Mouse (Mus musculus) thymus, postnatal 14 days (tissue): ENCODE results near the gene Cox5a.

ENCODE experiments used
- DNase-seq: peaks from one replicate; pipeline ENCODE4 v3.0.0; 2021

Cox5a gene

GRCm38 (mm10) chr9:57521056-57521911, at the start of gene Cox5a:
Gene Cox5a (plus strand): TSS chr9:57521274.
- DNase-seq, result peak; percentile 92

GRCm38 (mm10) chr9:57485774-57486173, 35.3 kb upstream of the Cox5a start:
- DNase-seq, result peak; percentile 85

- no peak for DNase-seq
These were observed 33.3 kb upstream of the Cox5a start for GRCm38 (mm10) chr9:57487807-57488206.

- no peak for DNase-seq
These were observed 27.5 kb upstream of the Cox5a start for GRCm38 (mm10) chr9:57493532-57493931.

- DNase-seq, result no peak
These were observed 26.1 kb upstream of the Cox5a start for GRCm38 (mm10) chr9:57494970-57495369.

GRCm38 (mm10) chr9:57497236-57497635, 23.8 kb upstream of the Cox5a start:
- no peak for DNase-seq

GRCm38 (mm10) chr9:57498536-57498935, 22.5 kb upstream of the Cox5a start:
- no peak for DNase-seq

GRCm38 (mm10) chr9:57501452-57501851, 19.6 kb upstream of the Cox5a start:
- DNase-seq, result no peak

GRCm38 (mm10) chr9:57501861-57502260, 19.2 kb upstream of the Cox5a start:
- DNase-seq, result no peak

- no peak for DNase-seq
These were observed 18.0 kb upstream of the Cox5a start for GRCm38 (mm10) chr9:57502911-57503621.

- peak; percentile 16 for DNase-seq
These were observed 17.3 kb upstream of the Cox5a start, which contains the start of gene Rpp25 for GRCm38 (mm10) chr9:57503622-57504380. Gene Rpp25 (plus strand): TSS chr9:57504026.

GRCm38 (mm10) chr9:57504381-57504700, 16.7 kb upstream of the Cox5a start:
- peak; percentile 70 for DNase-seq

GRCm38 (mm10) chr9:57504891-57505290, 16.2 kb upstream of the Cox5a start:
- DNase-seq, result no peak

GRCm38 (mm10) chr9:57505700-57506099, 15.4 kb upstream of the Cox5a start:
- no peak for DNase-seq

- DNase-seq, result no peak
These were observed 10.5 kb upstream of the Cox5a start for GRCm38 (mm10) chr9:57510577-57510976.

GRCm38 (mm10) chr9:57517113-57517512, 4.0 kb upstream of the Cox5a start:
- peak; percentile 78 for DNase-seq

- no peak for DNase-seq
These were observed 559 bp upstream of the Cox5a start for GRCm38 (mm10) chr9:57520375-57521055.

- no peak for DNase-seq
These were observed 1.2 kb downstream of the Cox5a start for GRCm38 (mm10) chr9:57522114-57522860.

- DNase-seq, result no peak
These were observed 1.8 kb downstream of the Cox5a start for GRCm38 (mm10) chr9:57522861-57523246.

GRCm38 (mm10) chr9:57523754-57524153, 2.7 kb downstream of the Cox5a start:
- no peak for DNase-seq

- no peak for DNase-seq
These were observed 3.4 kb downstream of the Cox5a start for GRCm38 (mm10) chr9:57524439-57524838.

- no peak for DNase-seq
These were observed 4.4 kb downstream of the Cox5a start for GRCm38 (mm10) chr9:57525516-57525915.
